In genomic region chr5:139827593-139827992, GRCm38 (mm10) we compare ENCODE assay signal across 18 mouse cellular contexts. TPM values are rescaled to one million over a fixed set of nuclear protein-coding genes. Genes with fewer than 3 reads are reported as not detected.
DNase-seq lines count a peak whose midpoint lies in the region; ATAC-seq and TF ChIP-seq lines count a peak whose summit lies in the region.
"Had no signal": no experiment of that assay in that cellular context is flagged by ENCODE, and none has a peak within 500 bp of the region (broad histone marks: within the 10 kb centered on the region; RNA-seq: fewer than 3 reads in every experiment).

No protein-coding gene starts in this region.

- H3K27ac ChIP-seq in gastrocnemius, adult 2 months, result no peak overlapping the region
- H3K27ac ChIP-seq in midbrain, embryonic 14.5 days (replicated peaks; ENCODE audit: low read depth, low read length), result no peak overlapping the region
- no peak overlapping the region for H3K27ac ChIP-seq in midbrain, embryonic 10.5 days (replicated peaks)
- H3K27ac ChIP-seq: limb, embryonic 12.5 days had no signal

- 100% methylated on average over 1 of the region's 1 CpGs for WGBS in midbrain, embryonic 14.5 days
- 81% methylated on average over 1 of the region's 1 CpGs for WGBS in midbrain, embryonic 10.5 days

- H3K36me3 ChIP-seq in midbrain, embryonic 14.5 days (ENCODE audit: control insufficient read depth, insufficient read depth, low read length), result peaks cover 21% of the 10 kb centered on the region
- H3K36me3 ChIP-seq in midbrain, embryonic 10.5 days, result peaks cover 21% of the 10 kb centered on the region
- peaks cover 33% of the 10 kb centered on the region for H3K36me3 ChIP-seq in G1E (replicated peaks)

- no peak for DNase-seq in gastrocnemius, adult 2 months
- no peak for DNase-seq in gastrocnemius, adult 8-10 months (ENCODE audit: low spot score in 2 of 2)
- peak; percentile 30 for DNase-seq in midbrain, embryonic 14.5 days
- DNase-seq in midbrain, embryonic 10.5 days (ENCODE audit: low spot score), result no peak
- no peak for DNase-seq in G1E (ENCODE audit: low spot score)
- peak; percentile 63 for DNase-seq in naive thymus-derived CD4-positive, alpha-beta T cell, adult 2 months (ENCODE audit: low read depth)
- DNase-seq in frontal cortex, postnatal 25 days (ENCODE audit: low spot score in 2 of 2), result no peak
- no peak for DNase-seq in urinary bladder, postnatal 4 days (ENCODE audit: low spot score in 2 of 2)
- DNase-seq: kidney, adult 9 months; lung, postnatal 36 days; right cerebral cortex, adult 18-20 months; thymus, adult 2 months had no signal

- ATAC-seq in midbrain, embryonic 14.5 days (ENCODE audit: low FRiP score, low TSS enrichment), result no peak
- no peak for ATAC-seq in G1E (ENCODE audit: extremely low read depth, insufficient number of reproducible peaks, low FRiP score, poor library complexity, severe bottlenecking)

- no peak overlapping the region for H3K4me2 ChIP-seq in midbrain, embryonic 14.5 days (ENCODE audit: low read length)

- no peak overlapping the region for H3K9ac ChIP-seq in midbrain, embryonic 14.5 days (replicated peaks; ENCODE audit: low read length)

- no peaks in the 10 kb centered on the region for H3K27me3 ChIP-seq in midbrain, embryonic 14.5 days (ENCODE audit: control insufficient read depth, insufficient read depth, low read length)
- H3K27me3 ChIP-seq in midbrain, embryonic 10.5 days (ENCODE audit: low read depth, poor library complexity, severe bottlenecking), result no peaks in the 10 kb centered on the region
- H3K27me3 ChIP-seq in G1E (ENCODE audit: insufficient read depth, low read length), result no peaks in the 10 kb centered on the region
- H3K27me3 ChIP-seq: embryonic facial prominence, embryonic 15.5 days; forebrain, embryonic 15.5 days; limb, embryonic 12.5 days had no signal

- intact Hi-C loops in gastrocnemius, adult 2 months (cut with DNase I), result loop anchor here (2.0 kb wide), 1 partner anchor 53 kb away; the partner anchor contains the start of gene Ints1

- peak; percentile 57 for TF ChIP-seq CTCF in gastrocnemius, adult 2 months (IDR thresholded peaks at IDR 0.05)
- 0 out of 2 replicates have a peak, but pooled peaks have one; percentile 18 for TF ChIP-seq CTCF in G1E (IDR thresholded peaks at IDR 0.05; ENCODE audit: low read depth, low read length)

- H3K9me3 ChIP-seq in midbrain, embryonic 14.5 days (ENCODE audit: control insufficient read depth, low read length), result no peaks in the 10 kb centered on the region
- no peaks in the 10 kb centered on the region for H3K9me3 ChIP-seq in midbrain, embryonic 10.5 days (replicated peaks)
- H3K9me3 ChIP-seq in G1E (replicated peaks), result no peaks in the 10 kb centered on the region
- H3K9me3 ChIP-seq: embryonic facial prominence, embryonic 15.5 days; forebrain, embryonic 15.5 days; limb, embryonic 12.5 days had no signal

- H3K4me1 ChIP-seq in midbrain, embryonic 14.5 days (ENCODE audit: control insufficient read depth, insufficient read depth, low read length), result peaks cover 11% of the 10 kb centered on the region
- H3K4me1 ChIP-seq in midbrain, embryonic 10.5 days, result peaks cover 18% of the 10 kb centered on the region
- peaks cover 62% of the 10 kb centered on the region for H3K4me1 ChIP-seq in G1E (ENCODE audit: insufficient read depth, low read depth, low read length)

- no peak overlapping the region for H3K4me3 ChIP-seq in gastrocnemius, adult 2 months
- no peak overlapping the region for H3K4me3 ChIP-seq in midbrain, embryonic 14.5 days (replicated peaks; ENCODE audit: low read depth, low read length)
- H3K4me3 ChIP-seq in midbrain, embryonic 10.5 days, result no peak overlapping the region
- H3K4me3 ChIP-seq in G1E (ENCODE audit: low read depth, low read length), result no peak overlapping the region

RNA-seq across cellular contexts. Expression of gene Psmg3, which starts 0.9 kb away (rescaled TPM):
- 10 to 100 TPM in 1 of 2 experiments, 1 to 10 TPM in 1; 7.7 to 10.6 TPM for total RNA-seq in gastrocnemius, adult 2 months (2021)
- 10 to 100 TPM in 1 of 4 experiments, 1 to 10 TPM in 3; 7.8 to 10.4 (median 8.8) TPM for total RNA-seq in gastrocnemius, adult 8-10 months (2022)
- 72.6 and 78.0 TPM in 2 replicates for polyA plus RNA-seq in midbrain, embryonic 14.5 days (2014; fragmentation: Nextera tagmentation; extraction: Ambion mirVana)
- polyA plus RNA-seq in midbrain, embryonic 10.5 days (2016; fragmentation: Nextera tagmentation; extraction: Ambion mirVana), result 100 and 102 TPM in 2 replicates
- total RNA-seq in G1E (2014; fragmentation: Nextera tagmentation) (14.0 and 17.5 TPM in 2 replicates), G1E (2017) (29.3 and 34.7 TPM in 2 replicates)
- polyA plus RNA-seq in G1E (2012), result 50.3 and 52.7 TPM in 2 replicates

RNA-seq across cellular contexts. Expression of gene Gm26938, which starts 1.4 kb away (rescaled TPM):
- not detected for total RNA-seq in gastrocnemius, adult 2 months (2021)
- not detected for total RNA-seq in gastrocnemius, adult 8-10 months (2022)
- polyA plus RNA-seq in midbrain, embryonic 14.5 days (2014; fragmentation: Nextera tagmentation; extraction: Ambion mirVana), result 0.43 and 0.62 TPM in 2 replicates
- polyA plus RNA-seq in midbrain, embryonic 10.5 days (2016; fragmentation: Nextera tagmentation; extraction: Ambion mirVana), result not detected in 2 replicates
- total RNA-seq in G1E (2014; fragmentation: Nextera tagmentation) (not detected in 2 replicates), G1E (2017) (not detected in 2 replicates)
- polyA plus RNA-seq in G1E (2012), result not detected in 2 replicates
- total RNA-seq: heart, postnatal 25 days; layer of hippocampus, postnatal 14 days had no signal
- polyA plus RNA-seq: embryonic facial prominence, embryonic 15.5 days; forebrain, embryonic 15.5 days; gonadal fat pad, adult 2 months; thymus, adult 2 months had no signal

RNA-seq across cellular contexts. Expression of gene Tmem184a, which starts 7.9 kb away (rescaled TPM):
- under 1 TPM; 0.87 to 0.95 TPM for total RNA-seq in gastrocnemius, adult 2 months (2021)
- total RNA-seq in gastrocnemius, adult 8-10 months (2022), result 1 to 10 TPM in 2 of 4 experiments, under 1 TPM in 2; 0.41 to 1.4 (median 0.88) TPM
- 0.08 and 0.18 TPM in 2 replicates for polyA plus RNA-seq in midbrain, embryonic 14.5 days (2014; fragmentation: Nextera tagmentation; extraction: Ambion mirVana)
- 0.84 and 1.2 TPM in 2 replicates for polyA plus RNA-seq in midbrain, embryonic 10.5 days (2016; fragmentation: Nextera tagmentation; extraction: Ambion mirVana)
- total RNA-seq in G1E (2014; fragmentation: Nextera tagmentation), result 2.4 and 3.4 TPM in 2 replicates
- 1.0 and 1.3 TPM in 2 replicates for total RNA-seq in G1E (2017)
- polyA plus RNA-seq in G1E (2012), result 4.2 and 5.7 TPM in 2 replicates

RNA-seq across cellular contexts. Expression of gene Mafk, which starts 36.3 kb away (rescaled TPM):
- total RNA-seq in gastrocnemius, adult 2 months (2021), result 10 to 100 TPM; 14.9 to 23.8 TPM
- 10 to 100 TPM; 15.2 to 21.2 (median 18.1) TPM for total RNA-seq in gastrocnemius, adult 8-10 months (2022)
- polyA plus RNA-seq in midbrain, embryonic 14.5 days (2014; fragmentation: Nextera tagmentation; extraction: Ambion mirVana), result 9.2 and 10.3 TPM in 2 replicates
- polyA plus RNA-seq in midbrain, embryonic 10.5 days (2016; fragmentation: Nextera tagmentation; extraction: Ambion mirVana), result 9.7 and 9.9 TPM in 2 replicates
- total RNA-seq in G1E (2014; fragmentation: Nextera tagmentation) (6.6 and 14.6 TPM in 2 replicates), G1E (2017) (24.9 and 30.9 TPM in 2 replicates)
- polyA plus RNA-seq in G1E (2012), result 34.5 and 39.6 TPM in 2 replicates

RNA-seq across cellular contexts. Expression of gene Ints1, which starts 52.1 kb away (rescaled TPM):
- total RNA-seq in gastrocnemius, adult 2 months (2021), result 10 to 100 TPM; 32.8 to 40.4 TPM
- total RNA-seq in gastrocnemius, adult 8-10 months (2022), result 10 to 100 TPM; 29.3 to 37.0 (median 32.3) TPM
- polyA plus RNA-seq in midbrain, embryonic 14.5 days (2014; fragmentation: Nextera tagmentation; extraction: Ambion mirVana), result 39.0 and 44.7 TPM in 2 replicates
- polyA plus RNA-seq in midbrain, embryonic 10.5 days (2016; fragmentation: Nextera tagmentation; extraction: Ambion mirVana), result 33.4 and 34.7 TPM in 2 replicates
- total RNA-seq in G1E (2014; fragmentation: Nextera tagmentation) (67.6 and 84.0 TPM in 2 replicates), G1E (2017) (22.1 and 25.2 TPM in 2 replicates)
- polyA plus RNA-seq in G1E (2012), result 108 and 115 TPM in 2 replicates

Comparison
In these comparisons a context has a peak if more than half of its experiments do, and no peak if none do; other contexts are left out.
1. DNase-seq: peak in midbrain, embryonic 14.5 days (single experiment) and naive thymus-derived CD4-positive, alpha-beta T cell, adult 2 months (single experiment); none in gastrocnemius, adult 2 months (single experiment), gastrocnemius, adult 8-10 months (0 of 2), midbrain, embryonic 10.5 days (single experiment), G1E (single experiment), frontal cortex, postnatal 25 days (0 of 2) and urinary bladder, postnatal 4 days (0 of 2).